Mouse (Mus musculus) lung, adult 2 months (tissue): Measurements from ENCODE around the gene Greb1.

Experiments used
- CTCF ChIP-seq: fragments of 200-500 bp; IDR thresholded peaks from 2 replicates; pipeline ENCODE4 v1.5.1; 2011; ENCODE audit warnings: mild to moderate bottlenecking, low read length, control low read depth; ENCODE audit not compliant: insufficient read depth
- POLR2A ChIP-seq: fragments of 200-500 bp; IDR thresholded peaks from 2 replicates; pipeline ENCODE4 v1.6.1; 2011; ENCODE audit warnings: low read depth, mild to moderate bottlenecking, control low read depth, low read length, borderline replicate concordance; ENCODE audit errors: extremely low read depth

- no peak for TF ChIP-seq CTCF
- no peak for TF ChIP-seq POLR2A
Measured at GRCm38 (mm10) chr12:16737266-16737665, 63.4 kb downstream of the Greb1 start.
